Mouse (Mus musculus) 3T3-L1 (cell line): Measurements from ENCODE around the gene Polr2b.

Experiments used
- DNase-seq: peaks from one replicate; pipeline ENCODE4 v3.0.0-alpha.2; 2015; ENCODE audit warnings: low read depth, low spot score

Polr2b gene

DNA sequence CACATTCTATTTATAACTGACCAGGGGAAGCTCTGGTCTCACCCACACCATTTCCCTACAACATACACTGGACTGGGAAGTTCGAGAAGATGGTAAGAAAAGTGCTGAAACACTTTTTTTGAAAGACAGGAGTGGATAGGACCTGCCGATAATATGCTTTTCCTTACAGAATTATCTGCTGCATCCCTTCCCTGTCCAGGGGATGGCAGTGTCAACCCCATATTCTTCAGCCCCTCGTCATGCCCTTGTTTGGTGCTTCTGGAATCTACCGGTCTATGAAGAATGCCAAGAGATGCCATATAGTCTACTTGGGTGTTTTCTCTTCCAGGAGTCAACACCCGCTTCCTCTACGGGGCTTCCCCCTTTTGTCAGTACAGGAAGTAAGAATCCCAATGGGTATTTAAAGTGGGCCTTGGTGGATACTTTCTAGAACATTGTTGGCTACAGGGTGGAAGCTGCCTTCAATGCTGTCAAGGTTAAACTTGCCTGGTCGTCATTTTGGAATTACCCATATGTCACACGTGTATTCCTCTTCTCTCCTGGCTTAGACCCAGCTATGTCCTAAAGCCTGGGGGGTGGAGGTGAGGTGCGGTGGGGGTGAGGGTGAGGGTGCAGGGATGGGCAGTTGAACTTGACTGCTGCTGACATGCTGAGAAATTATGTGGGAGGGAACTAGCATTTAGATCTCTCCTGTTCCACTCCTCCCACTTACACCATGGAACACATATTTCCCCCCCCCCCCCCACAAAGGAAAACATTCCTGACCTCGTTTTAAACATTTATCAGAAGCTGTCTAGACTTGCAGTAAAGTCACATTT is 76.9 kb downstream of the Polr2b start:
- peak; percentile 80 for DNase-seq

- no peak for DNase-seq
Measured at GRCm38 (mm10) chr5:77387414-77387704, 77.4 kb downstream of the Polr2b start.

- peak; percentile 65 for DNase-seq
Measured at GRCm38 (mm10) chr5:77388359-77388758, 78.4 kb downstream of the Polr2b start.

- no peak for DNase-seq
Measured at GRCm38 (mm10) chr5:77390272-77390671, 80.3 kb downstream of the Polr2b start.

DNA sequence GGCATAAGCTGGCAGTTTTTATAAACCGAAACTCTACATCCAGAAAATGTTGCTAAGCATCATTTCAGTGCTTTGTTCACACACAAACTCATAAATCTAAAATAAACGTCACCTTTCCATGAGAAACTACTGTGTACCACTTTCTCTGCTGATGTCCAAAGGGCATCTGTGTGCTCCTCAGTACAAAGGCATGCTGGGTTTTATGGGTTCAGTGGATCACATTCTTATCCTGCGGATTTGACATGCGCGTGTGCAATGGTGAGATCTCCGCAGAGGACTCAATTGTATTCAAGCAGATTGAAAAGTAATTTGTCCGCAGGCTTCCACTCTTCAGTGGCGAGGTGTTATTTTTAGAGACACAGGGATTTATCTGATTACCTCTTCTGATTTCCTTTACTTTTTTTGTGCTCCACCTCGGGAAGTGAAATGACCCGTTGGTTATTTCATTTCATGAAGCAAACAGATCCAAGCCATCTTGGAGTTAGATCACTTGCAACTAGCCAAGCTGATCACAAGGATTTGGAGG is 83.2 kb downstream of the Polr2b start:
- DNase-seq = no peak

- DNase-seq = no peak
Measured at GRCm38 (mm10) chr5:77393990-77394618, 84.2 kb downstream of the Polr2b start.

- DNase-seq = no peak
Measured at GRCm38 (mm10) chr5:77398285-77399057, 88.5 kb downstream of the Polr2b start.
